Mouse (Mus musculus) kidney, adult 2 months (tissue): ENCODE measurements around the gene Nbeal1.

Experiments
- CTCF ChIP-seq: fragments of 200-500 bp; conservative IDR thresholded peaks from 2 replicates; pipeline ENCODE4 v1.5.1; 2011; ENCODE audit warnings: low read depth, mild to moderate bottlenecking, control low read depth, low read length, moderate library complexity, mixed read lengths; ENCODE audit not compliant: insufficient read depth, insufficient read length
- POLR2A ChIP-seq: fragments of 200-500 bp; IDR thresholded peaks from one replicate; pipeline ENCODE4 v1.6.1; 2011; ENCODE audit warnings: low read depth, low read length, control low read depth

DNA sequence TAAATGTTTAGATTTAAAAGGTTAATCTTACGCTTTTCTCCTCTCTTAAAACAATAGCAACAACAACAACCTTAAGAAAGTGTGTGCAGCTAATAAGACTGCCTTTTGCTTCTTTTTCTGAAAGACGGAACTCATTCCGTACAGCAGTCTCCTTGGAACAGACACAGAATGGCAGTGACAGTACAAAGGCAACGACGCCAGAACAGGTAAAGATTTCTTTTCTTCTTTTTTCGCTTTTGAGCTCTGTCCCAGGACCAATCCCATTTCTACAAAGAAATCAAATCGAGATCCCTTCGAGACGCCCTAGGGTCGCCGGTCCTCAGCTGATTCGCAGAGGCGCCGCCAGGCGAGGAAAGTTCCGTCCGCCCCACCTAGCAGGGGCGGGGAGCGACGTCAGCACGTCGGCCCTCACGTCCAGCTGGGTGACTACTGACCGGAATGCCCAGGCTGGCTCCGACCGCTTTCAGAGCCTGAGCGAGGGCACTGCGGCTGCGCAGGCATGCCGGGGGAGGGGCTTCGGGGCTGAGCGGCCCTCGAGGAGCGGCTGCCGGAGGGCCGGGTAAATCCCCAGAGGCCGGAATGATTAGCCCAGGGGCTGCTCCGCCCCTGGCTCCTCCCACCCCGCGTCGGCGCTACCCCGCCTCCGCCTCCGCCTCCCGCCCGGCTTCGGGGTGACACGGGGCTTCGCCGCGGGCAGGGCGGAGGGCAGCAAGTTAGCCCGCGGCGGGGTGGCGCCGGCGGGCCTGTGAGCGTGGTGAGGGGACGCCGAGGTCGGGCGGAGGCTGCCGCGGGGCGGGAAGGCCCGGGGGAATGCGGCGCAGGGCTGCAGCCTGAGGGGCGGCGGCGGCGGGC, at the start of gene Nbeal1:
- TF ChIP-seq CTCF: peak; percentile 34; the same call in 1 of the 2 replicates
- TF ChIP-seq POLR2A: peak; percentile 91
